Mouse (Mus musculus): ENCODE data around the gene Pcyt2. TPM values are rescaled to one million over a fixed set of nuclear protein-coding genes. Genes with fewer than 3 reads are reported as not detected.

Gene Pcyt2
- 325 and 389 TPM in 2 replicates for polyA plus RNA-seq (2012; rRNA removed)

GRCm38 (mm10) chr11:120617519-120618112 is at the start of gene Pcyt2:
Gene Pcyt2, minus strand, starts transcription at chr11:120617936.

GRCm38 (mm10) chr11:120661076-120661460 is 43.3 kb upstream of the Pcyt2 start, which contains the start of gene Notum:
Gene Notum, minus strand, starts transcription at chr11:120661175.

GRCm38 (mm10) chr11:120648001-120648476 is 30.3 kb upstream of the Pcyt2 start, which contains the start of gene Myadml2:
Gene Myadml2, minus strand, starts transcription at chr11:120648158.

GRCm38 (mm10) chr11:120643601-120643987 is 25.9 kb upstream of the Pcyt2 start, which contains the start of gene Pycr1:
Gene Pycr1, minus strand, starts transcription at chr11:120643769.

GRCm38 (mm10) chr11:120633520-120634343 is 16.0 kb upstream of the Pcyt2 start, which contains the start of gene Mafg:
Gene Mafg, minus strand, starts transcription at chr11:120633600.

GRCm38 (mm10) chr11:120625152-120625775 is 7.5 kb upstream of the Pcyt2 start, which contains the start of gene Sirt7:
Gene Sirt7, minus strand, starts transcription at chr11:120625240.

GRCm38 (mm10) chr11:120608241-120609034 is 9.3 kb downstream of the Pcyt2 start, which contains the start of gene Npb:
Gene Npb, plus strand, starts transcription at chr11:120608477.

GRCm38 (mm10) chr11:120598283-120598989 is 19.3 kb downstream of the Pcyt2 start, which contains the start of the genes Alyref and Anapc11:
Gene Alyref, minus strand, starts transcription at chr11:120598365.
Gene Anapc11, plus strand, starts transcription at chr11:120598421.

GRCm38 (mm10) chr11:120581490-120582267 is 36.1 kb downstream of the Pcyt2 start, which contains the start of gene Arhgdia:
Gene Arhgdia, minus strand, starts transcription at chr11:120581624.

GRCm38 (mm10) chr11:120572752-120573584 is 44.8 kb downstream of the Pcyt2 start, which contains the start of gene P4hb:
Gene P4hb, minus strand, starts transcription at chr11:120573253.

Other genes with a start within 250 kb of the Pcyt2 start
- gene Faap100, start 239.2 kb downstream of the Pcyt2 start, polyA plus RNA-seq (2012; rRNA removed) = 64.7 and 65.7 TPM in 2 replicates
- gene Nploc4, start 180.2 kb downstream of the Pcyt2 start, polyA plus RNA-seq (2012; rRNA removed) = 62.4 and 84.3 TPM in 2 replicates
- gene Tspan10, start 175.3 kb downstream of the Pcyt2 start, polyA plus RNA-seq (2012; rRNA removed) = 0.19 and 0.41 TPM in 2 replicates
- 0.55 and 0.56 TPM in 2 replicates for gene Pde6g, start 164.4 kb downstream of the Pcyt2 start, polyA plus RNA-seq (2012; rRNA removed)
- 25.9 and 35.8 TPM in 2 replicates for gene Oxld1, start 159.9 kb downstream of the Pcyt2 start, polyA plus RNA-seq (2012; rRNA removed)
- gene Ccdc137, start 159.8 kb downstream of the Pcyt2 start, polyA plus RNA-seq (2012; rRNA removed) = 9.6 and 10.4 TPM in 2 replicates
- 23.7 and 24.4 TPM in 2 replicates for gene Arl16, start 150.3 kb downstream of the Pcyt2 start, polyA plus RNA-seq (2012; rRNA removed)
- gene Mrpl12, start 133.3 kb downstream of the Pcyt2 start, polyA plus RNA-seq (2012; rRNA removed) = 196 and 363 TPM in 2 replicates
- 357 and 440 TPM in 2 replicates for gene Slc25a10, start 126.1 kb downstream of the Pcyt2 start, polyA plus RNA-seq (2012; rRNA removed)
- gene Gcgr, start 87.2 kb downstream of the Pcyt2 start, polyA plus RNA-seq (2012; rRNA removed) = 0.35 and 0.95 TPM in 2 replicates
- gene Mcrip1, start 68.2 kb downstream of the Pcyt2 start, polyA plus RNA-seq (2012; rRNA removed) = 51.3 and 59.4 TPM in 2 replicates
- 0.22 TPM in 1 of 2 replicates, not detected in the other for gene Ppp1r27, start 66.8 kb downstream of the Pcyt2 start, polyA plus RNA-seq (2012; rRNA removed)
- gene P4hb, start 44.7 kb downstream of the Pcyt2 start, polyA plus RNA-seq (2012; rRNA removed) = 238 and 254 TPM in 2 replicates
- gene Arhgdia, start 36.3 kb downstream of the Pcyt2 start, polyA plus RNA-seq (2012; rRNA removed) = 643 and 823 TPM in 2 replicates
- 25.4 and 31.6 TPM in 2 replicates for gene Alyref, start 19.6 kb downstream of the Pcyt2 start, polyA plus RNA-seq (2012; rRNA removed)
- gene Anapc11, start 19.5 kb downstream of the Pcyt2 start, polyA plus RNA-seq (2012; rRNA removed) = 119 and 133 TPM in 2 replicates
- gene Npb, start 9.5 kb downstream of the Pcyt2 start, polyA plus RNA-seq (2012; rRNA removed) = 5.5 and 6.3 TPM in 2 replicates
- gene Sirt7, start 7.3 kb upstream of the Pcyt2 start, polyA plus RNA-seq (2012; rRNA removed) = 109 and 125 TPM in 2 replicates
- 32.4 and 38.3 TPM in 2 replicates for gene Mafg, start 15.7 kb upstream of the Pcyt2 start, polyA plus RNA-seq (2012; rRNA removed)
- gene Pycr1, start 25.8 kb upstream of the Pcyt2 start, polyA plus RNA-seq (2012; rRNA removed) = 30.3 and 39.3 TPM in 2 replicates
- gene Myadml2, start 30.2 kb upstream of the Pcyt2 start, polyA plus RNA-seq (2012; rRNA removed) = 0.13 and 0.42 TPM in 2 replicates
- gene Notum, start 43.2 kb upstream of the Pcyt2 start, polyA plus RNA-seq (2012; rRNA removed) = 0.80 and 0.83 TPM in 2 replicates
- 93.2 and 102 TPM in 2 replicates for gene Aspscr1, start 55.0 kb upstream of the Pcyt2 start, polyA plus RNA-seq (2012; rRNA removed)
- gene Cenpx, start 95.8 kb upstream of the Pcyt2 start, polyA plus RNA-seq (2012; rRNA removed) = 73.6 and 85.1 TPM in 2 replicates
- 39.0 and 42.1 TPM in 2 replicates for gene Lrrc45, start 96.0 kb upstream of the Pcyt2 start, polyA plus RNA-seq (2012; rRNA removed)
- 18.7 and 26.9 TPM in 2 replicates for gene Rac3, start 103.5 kb upstream of the Pcyt2 start, polyA plus RNA-seq (2012; rRNA removed)
- 198 and 220 TPM in 2 replicates for gene Dcxr, start 109.3 kb upstream of the Pcyt2 start, polyA plus RNA-seq (2012; rRNA removed)
- 100 and 126 TPM in 2 replicates for gene Cbr2, start 114.2 kb upstream of the Pcyt2 start, polyA plus RNA-seq (2012; rRNA removed)
- 1.5 and 3.1 TPM in 2 replicates for gene Hmga1b, start 144.9 kb upstream of the Pcyt2 start, polyA plus RNA-seq (2012; rRNA removed)
- 61.7 and 67.2 TPM in 2 replicates for gene Rfng, start 166.3 kb upstream of the Pcyt2 start, polyA plus RNA-seq (2012; rRNA removed)
- gene Gps1, start 166.3 kb upstream of the Pcyt2 start, polyA plus RNA-seq (2012; rRNA removed) = 119 and 127 TPM in 2 replicates
- gene Dus1l, start 178.5 kb upstream of the Pcyt2 start, polyA plus RNA-seq (2012; rRNA removed) = 36.2 and 39.8 TPM in 2 replicates
- 355 and 470 TPM in 2 replicates for gene Fasn, start 206.6 kb upstream of the Pcyt2 start, polyA plus RNA-seq (2012; rRNA removed)

All from colon, adult 2 months (tissue).